Mouse (Mus musculus) kidney, embryonic 15.5 days (tissue): ENCODE results near the gene Ccn2. TPM values are rescaled to one million over a fixed set of nuclear protein-coding genes. Genes with fewer than 3 reads are reported as not detected.

ENCODE experiments used
- ATAC-seq: fragments of 200-750 bp; cut with Nextera tagmentation; replicated peaks from 2 replicates; pipeline ENCODE4 v1.8.0; 2017; ENCODE audit warnings: moderate TSS enrichment; ENCODE audit not compliant: low FRiP score
- H3K27ac ChIP-seq: fragments of 300-500 bp; sonication (generic); 2 replicates; pipeline ENCODE4 v1.5.1; 2015; ENCODE audit warnings: mild to moderate bottlenecking, inconsistent platforms
- H3K27me3 ChIP-seq: fragments of 300-500 bp; sonication (generic); 2 replicates; pipeline ENCODE4 v1.6.1; 2015; ENCODE audit warnings: inconsistent platforms
- H3K36me3 ChIP-seq: fragments of 300-500 bp; sonication (generic); 2 replicates; pipeline ENCODE4 v1.6.1; 2015; ENCODE audit warnings: inconsistent platforms
- H3K4me1 ChIP-seq: fragments of 300-500 bp; sonication (generic); 2 replicates; pipeline ENCODE4 v1.6.1; 2015; ENCODE audit warnings: inconsistent platforms
- H3K4me2 ChIP-seq: fragments of 300-500 bp; sonication (generic); 2 replicates; pipeline ENCODE4 v1.6.1; 2015; ENCODE audit warnings: moderate library complexity, mild to moderate bottlenecking, inconsistent platforms
- H3K4me3 ChIP-seq: fragments of 300-500 bp; sonication (generic); replicated peaks from 2 replicates; pipeline ENCODE4 v1.5.1; 2015; ENCODE audit warnings: mild to moderate bottlenecking, inconsistent platforms
- H3K9ac ChIP-seq: fragments of 300-500 bp; sonication (generic); 2 replicates; pipeline ENCODE4 v1.6.1; 2015; ENCODE audit warnings: mild to moderate bottlenecking, inconsistent platforms
- H3K9me3 ChIP-seq: fragments of 300-500 bp; sonication (generic); replicated peaks from 2 replicates; pipeline ENCODE4 v1.6.1; 2016; ENCODE audit warnings: inconsistent platforms
- WGBS: fragments of 180-500 bp; shearing (Covaris S2); methylation state at CpG from one replicate; pipeline ENCODE4 v1.1.7; 2015; ENCODE audit warnings: mixed read lengths; 5-methylcytosine and 5-hydroxymethylcytosine counted together
- polyA plus RNA-seq: library from polyadenylated mRNA; unstranded; fragments of >200 nt; fragmentation: Nextera tagmentation; extraction: Ambion mirVana; gene quantifications from 2 replicates; pipeline ENCODE4 v1.2.1, GENCODE M21; 2015

Gene Ccn2
- polyA plus RNA-seq, 1 experiment from 2014 or later = 8.7 TPM

DNA sequence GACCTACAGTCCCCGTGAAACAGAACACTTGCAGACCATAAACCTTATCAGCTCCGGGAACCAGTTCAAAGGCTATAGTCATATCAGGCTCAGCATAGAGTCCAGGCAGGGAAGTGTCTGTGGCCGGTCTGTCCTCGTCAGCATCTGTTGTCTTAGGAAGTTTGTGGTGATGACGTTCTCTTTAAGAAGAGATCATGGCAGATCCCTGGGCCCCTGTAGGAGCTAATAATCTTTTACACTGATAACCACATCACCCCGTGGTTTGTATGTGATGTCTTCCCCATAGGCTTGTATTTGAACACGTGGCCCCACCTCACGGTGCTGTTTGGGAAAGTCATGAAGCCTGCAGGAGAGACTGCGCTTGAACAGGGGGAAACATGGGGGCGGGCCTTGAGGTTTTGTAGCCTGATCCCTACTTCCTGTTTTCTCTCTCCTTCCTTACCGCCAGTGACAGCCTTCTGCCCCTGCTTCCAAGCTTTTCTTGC, 40.1 kb downstream of the Ccn2 start:
- Histone ChIP-seq H3K27ac (no peak overlapping the region), H3K4me1 (peaks cover 33% of the 10 kb centered on the region), H3K4me2 (no peak overlapping the region), H3K9ac (no peak overlapping the region), H3K4me3 (no peak overlapping the region), H3K9me3 (no peaks in the 10 kb centered on the region), H3K36me3 (no peaks in the 10 kb centered on the region), H3K27me3 (no peaks in the 10 kb centered on the region)
- ATAC-seq = no peak
- 70% methylated on average over 11 of the region's 11 CpGs for WGBS

GRCm38 (mm10) chr10:24635884-24636283, 40.6 kb downstream of the Ccn2 start:
- WGBS = 92% methylated on average over 10 of the region's 10 CpGs
- no peak overlapping the region for H3K9ac ChIP-seq
- H3K27ac ChIP-seq = no peak overlapping the region
- no peak overlapping the region for H3K4me3 ChIP-seq
- no peak for ATAC-seq
- no peaks in the 10 kb centered on the region for H3K36me3 ChIP-seq
- H3K4me2 ChIP-seq = no peak overlapping the region
- no peaks in the 10 kb centered on the region for H3K9me3 ChIP-seq
- H3K27me3 ChIP-seq = no peaks in the 10 kb centered on the region
- H3K4me1 ChIP-seq = peaks cover 36% of the 10 kb centered on the region

- H3K9ac ChIP-seq = no peak overlapping the region
- no peak overlapping the region for H3K4me2 ChIP-seq
- H3K27ac ChIP-seq = peak overlapping the region; percentile 61
- peaks cover 43% of the 10 kb centered on the region for H3K4me1 ChIP-seq
- peak; percentile 66 for ATAC-seq
- no peaks in the 10 kb centered on the region for H3K27me3 ChIP-seq
- H3K9me3 ChIP-seq = no peaks in the 10 kb centered on the region
- no peaks in the 10 kb centered on the region for H3K36me3 ChIP-seq
- 76% methylated on average over 2 of the region's 2 CpGs for WGBS
- no peak overlapping the region for H3K4me3 ChIP-seq
Measured at GRCm38 (mm10) chr10:24636986-24637385, 41.7 kb downstream of the Ccn2 start.

DNA sequence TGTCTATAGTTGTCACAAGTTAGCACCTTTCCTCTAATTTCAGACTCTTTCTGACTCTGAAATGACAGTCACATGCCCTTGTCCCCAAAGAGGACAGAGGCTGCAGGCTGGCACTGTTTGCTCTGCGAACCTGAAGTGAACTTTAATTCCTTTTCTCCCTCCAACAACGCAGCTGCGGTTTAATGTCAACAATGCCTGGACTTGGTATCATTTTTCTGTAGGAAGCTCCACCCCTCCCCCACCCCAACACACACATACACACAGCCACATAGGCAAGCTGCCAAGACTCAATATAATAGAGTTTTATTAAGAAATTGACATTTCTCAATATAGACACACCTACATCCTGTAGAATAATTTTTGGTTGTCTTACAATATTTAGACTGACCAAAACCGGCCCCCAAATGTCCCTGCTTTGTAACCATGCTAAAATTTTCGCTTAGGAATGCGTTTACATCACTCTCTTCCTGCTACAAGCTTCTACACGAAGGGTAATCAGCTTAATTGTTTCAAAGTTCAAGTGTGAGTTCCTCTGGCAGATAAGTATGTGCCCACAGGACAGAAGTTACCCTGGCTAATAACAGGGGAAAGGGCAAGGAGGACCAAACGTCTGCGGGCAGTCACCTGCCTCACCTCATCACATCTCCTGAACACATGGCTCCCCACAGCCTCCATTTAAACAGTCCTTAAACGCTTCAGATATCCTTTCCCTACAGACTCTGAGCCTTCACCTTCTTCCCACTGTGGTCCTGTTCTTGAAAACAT, 43.2 kb downstream of the Ccn2 start:
- Histone ChIP-seq H3K9me3 (no peaks in the 10 kb centered on the region), H3K4me3 (no peak overlapping the region), H3K27ac (no peak overlapping the region), H3K9ac (no peak overlapping the region), H3K36me3 (no peaks in the 10 kb centered on the region), H3K4me2 (no peak overlapping the region), H3K4me1 (peaks cover 43% of the 10 kb centered on the region), H3K27me3 (no peaks in the 10 kb centered on the region)
- 36% methylated on average over 10 of the region's 10 CpGs for WGBS
- ATAC-seq = no peak

GRCm38 (mm10) chr10:24639596-24639995, 44.4 kb downstream of the Ccn2 start:
- H3K4me3 ChIP-seq = no peak overlapping the region
- no peaks in the 10 kb centered on the region for H3K36me3 ChIP-seq
- H3K9me3 ChIP-seq = no peaks in the 10 kb centered on the region
- H3K4me2 ChIP-seq = no peak overlapping the region
- WGBS = 56% methylated on average over 7 of the region's 7 CpGs
- H3K4me1 ChIP-seq = peaks cover 37% of the 10 kb centered on the region
- no peaks in the 10 kb centered on the region for H3K27me3 ChIP-seq
- ATAC-seq = no peak
- H3K27ac ChIP-seq = no peak overlapping the region
- H3K9ac ChIP-seq = no peak overlapping the region

DNA sequence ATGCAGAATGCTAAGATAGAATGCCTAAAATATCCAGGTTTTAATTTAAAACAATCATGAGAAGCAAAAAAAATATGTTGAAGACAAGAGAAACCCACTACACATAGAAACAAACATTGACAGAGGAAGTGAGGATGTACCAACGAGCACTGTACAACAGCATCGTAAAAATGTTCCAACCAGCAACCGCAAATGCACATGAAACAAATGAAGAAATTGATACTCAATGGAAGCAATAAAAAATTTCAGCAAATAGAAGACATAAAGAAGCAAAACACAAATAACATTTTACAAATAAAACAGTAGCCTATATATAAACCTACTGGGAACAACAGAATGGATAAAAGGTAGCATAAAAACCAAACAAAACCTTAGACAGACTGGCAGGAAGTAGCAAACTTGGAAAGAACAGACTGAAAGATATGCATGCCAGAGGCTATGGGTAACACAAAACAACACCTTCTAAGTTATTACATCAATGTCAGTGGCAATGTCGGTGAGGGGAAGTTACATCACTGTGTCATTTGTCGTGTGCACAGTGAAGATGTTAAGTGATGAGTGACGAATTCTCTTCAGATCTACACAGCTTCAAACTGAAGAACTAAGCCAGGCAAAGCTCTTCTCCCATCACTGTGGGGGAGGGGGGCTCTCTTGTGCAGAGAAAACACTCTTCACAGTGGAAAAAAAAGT, 45.1 kb downstream of the Ccn2 start:
- Histone ChIP-seq H3K27ac (no peak overlapping the region), H3K9me3 (no peaks in the 10 kb centered on the region), H3K4me3 (no peak overlapping the region), H3K27me3 (no peaks in the 10 kb centered on the region), H3K4me1 (peaks cover 35% of the 10 kb centered on the region), H3K4me2 (no peak overlapping the region), H3K36me3 (no peaks in the 10 kb centered on the region), H3K9ac (no peak overlapping the region)
- ATAC-seq = no peak
- 72% methylated on average over 6 of the region's 6 CpGs for WGBS

- H3K4me2 ChIP-seq = no peak overlapping the region
- no peak overlapping the region for H3K4me3 ChIP-seq
- H3K27me3 ChIP-seq = no peaks in the 10 kb centered on the region
- peaks cover 31% of the 10 kb centered on the region for H3K4me1 ChIP-seq
- no peak; the same call in 1 of the 2 replicates for ATAC-seq
- WGBS = 28% methylated on average over 14 of the region's 14 CpGs
- H3K27ac ChIP-seq = no peak overlapping the region
- no peaks in the 10 kb centered on the region for H3K36me3 ChIP-seq
- no peaks in the 10 kb centered on the region for H3K9me3 ChIP-seq
- no peak overlapping the region for H3K9ac ChIP-seq
Measured at GRCm38 (mm10) chr10:24641416-24642140, 46.3 kb downstream of the Ccn2 start.

DNA sequence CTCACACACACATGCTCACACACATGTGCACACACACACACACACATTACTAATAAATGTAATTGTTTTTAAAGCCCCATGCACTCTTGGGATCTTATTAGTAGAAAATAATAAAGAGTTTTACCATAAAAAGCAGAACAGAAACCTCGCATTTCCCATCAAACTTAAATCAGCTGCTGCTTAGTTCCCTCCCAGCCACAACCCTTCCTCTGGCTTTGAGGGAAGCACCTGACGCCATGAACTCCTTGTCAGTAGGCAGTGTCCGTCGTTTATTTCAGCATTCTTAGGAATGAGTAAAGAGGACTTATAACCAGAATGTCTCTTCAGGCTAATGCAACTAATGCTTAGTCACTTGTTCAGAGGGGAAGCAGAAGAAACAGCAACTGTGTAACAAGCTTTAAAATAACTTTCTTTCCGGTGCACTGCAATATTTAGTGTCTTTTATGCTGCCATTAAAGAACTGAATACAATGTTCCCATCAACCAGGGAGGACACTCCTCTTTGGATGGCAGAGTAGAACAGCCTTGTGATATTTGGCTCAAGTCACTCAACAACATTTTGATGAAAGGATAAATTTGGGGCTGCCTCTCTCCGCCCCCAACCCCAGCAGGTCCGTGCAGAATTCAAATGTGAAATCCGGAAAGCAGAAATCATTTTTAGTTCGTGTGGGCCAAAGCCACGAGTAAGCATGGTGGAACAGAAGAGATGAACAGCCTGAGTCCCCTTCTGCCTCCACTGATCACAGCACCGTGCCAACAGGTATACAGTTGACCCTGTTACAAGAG, 47.7 kb downstream of the Ccn2 start:
- Histone ChIP-seq H3K4me3 (no peak overlapping the region), H3K4me1 (peaks cover 30% of the 10 kb centered on the region), H3K27ac (no peak overlapping the region), H3K27me3 (no peaks in the 10 kb centered on the region), H3K36me3 (no peaks in the 10 kb centered on the region), H3K9me3 (no peaks in the 10 kb centered on the region), H3K4me2 (no peak overlapping the region), H3K9ac (no peak overlapping the region)
- WGBS = 82% methylated on average over 11 of the region's 11 CpGs
- ATAC-seq = no peak

GRCm38 (mm10) chr10:24645169-24645568, 49.9 kb downstream of the Ccn2 start:
- no peak for ATAC-seq

More at GRCm38 (mm10) chr10:24645169-24645568, 49.9 kb downstream of the Ccn2 start:
- H3K4me3 ChIP-seq = no peak overlapping the region
- no peak overlapping the region for H3K4me2 ChIP-seq
- 88% methylated on average over 8 of the region's 8 CpGs for WGBS
- H3K9me3 ChIP-seq = no peaks in the 10 kb centered on the region
- no peak overlapping the region for H3K27ac ChIP-seq
- H3K4me1 ChIP-seq = peaks cover 10% of the 10 kb centered on the region
- H3K27me3 ChIP-seq = no peaks in the 10 kb centered on the region
- no peaks in the 10 kb centered on the region for H3K36me3 ChIP-seq
- no peak overlapping the region for H3K9ac ChIP-seq
